ENCODE assay signal across 9 mouse cellular contexts in the genomic region with DNA sequence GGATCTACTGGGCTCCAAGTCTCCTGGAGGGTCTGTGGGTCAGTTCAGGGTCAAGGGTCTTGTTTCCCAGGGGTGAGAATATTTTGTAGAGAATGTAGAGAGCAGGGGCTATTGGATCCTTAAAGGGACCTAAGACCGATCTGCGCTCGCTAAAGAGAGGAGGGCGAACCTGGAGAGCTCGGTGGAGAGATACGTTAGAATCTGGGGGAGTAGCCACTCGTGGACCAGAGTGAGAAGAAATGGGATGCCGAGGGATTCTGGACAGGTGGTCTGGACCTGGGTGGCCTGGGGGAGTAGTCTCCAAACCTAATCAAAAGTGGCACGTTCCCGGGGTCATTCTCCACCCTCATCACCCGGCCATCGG. TPM values are rescaled to one million over a fixed set of nuclear protein-coding genes. Genes with fewer than 3 reads are reported as not detected.
DNase-seq lines count a peak whose midpoint lies in the region; ATAC-seq and TF ChIP-seq lines count a peak whose summit lies in the region.
"Had no signal": no experiment of that assay in that cellular context is flagged by ENCODE, and none has a peak within 500 bp of the region (broad histone marks: within the 10 kb centered on the region; RNA-seq: fewer than 3 reads in every experiment).

No protein-coding gene starts in this region.

- peaks cover 24% of the 10 kb centered on the region for H3K27me3 ChIP-seq in heart, embryonic 15.5 days
- peaks cover 13% of the 10 kb centered on the region for H3K27me3 ChIP-seq in hindbrain, embryonic 11.5 days (ENCODE audit: control insufficient read depth, insufficient read depth, low read length)
- peaks cover 39% of the 10 kb centered on the region for H3K27me3 ChIP-seq in midbrain, embryonic 12.5 days
- H3K27me3 ChIP-seq: Patski had no signal

- peaks cover 20% of the 10 kb centered on the region for H3K4me1 ChIP-seq in heart, embryonic 15.5 days (replicated peaks)
- peaks cover 14% of the 10 kb centered on the region for H3K4me1 ChIP-seq in bone marrow macrophage, adult 2 months (ENCODE audit: control insufficient read depth, insufficient read depth, low read length)
- peaks cover 2% of the 10 kb centered on the region; the same call in 1 of the 2 replicates for H3K4me1 ChIP-seq in hindbrain, embryonic 11.5 days (replicated peaks; ENCODE audit: control insufficient read depth, insufficient read depth, low read length)
- peaks cover 11% of the 10 kb centered on the region for H3K4me1 ChIP-seq in midbrain, embryonic 12.5 days

- H3K36me3 ChIP-seq in heart, embryonic 15.5 days = no peaks in the 10 kb centered on the region
- H3K36me3 ChIP-seq in hindbrain, embryonic 11.5 days (ENCODE audit: control insufficient read depth, insufficient read depth, low read length) = no peaks in the 10 kb centered on the region
- H3K36me3 ChIP-seq in midbrain, embryonic 12.5 days = no peaks in the 10 kb centered on the region

- no peak for TF ChIP-seq POLR2A in bone marrow macrophage, adult 2 months (IDR thresholded peaks at IDR 0.05; ENCODE audit: borderline replicate concordance, low read depth, low read length)

- H3K9ac ChIP-seq in heart, embryonic 15.5 days = peak overlapping the region; percentile 51
- peak overlapping the region; percentile 40; the same call in 1 of the 2 replicates for H3K9ac ChIP-seq in hindbrain, embryonic 11.5 days (ENCODE audit: low read depth, low read length)
- peak overlapping the region; percentile 4 for H3K9ac ChIP-seq in midbrain, embryonic 12.5 days (replicated peaks)

- no peak for ATAC-seq in heart, embryonic 15.5 days (replicated peaks; ENCODE audit: insufficient number of reproducible peaks, insufficient read depth, low FRiP score, low read depth)
- peak; percentile 22 for ATAC-seq in hindbrain, embryonic 11.5 days (ENCODE audit: low FRiP score)
- peak; percentile 24; the same call in 1 of the 2 replicates for ATAC-seq in midbrain, embryonic 12.5 days (ENCODE audit: low FRiP score, low read depth)

- peak overlapping the region; percentile 51 for H3K4me3 ChIP-seq in heart, embryonic 15.5 days
- peak overlapping the region; percentile 6; the same call in 1 of the 2 replicates for H3K4me3 ChIP-seq in bone marrow macrophage, adult 2 months (ENCODE audit: insufficient read depth, low read length)
- H3K4me3 ChIP-seq in hindbrain, embryonic 11.5 days (ENCODE audit: low read depth, low read length) = peak overlapping the region; percentile 39
- peak overlapping the region; percentile 40 for H3K4me3 ChIP-seq in midbrain, embryonic 12.5 days

- 4% methylated on average over 12 of the region's 12 CpGs for WGBS in heart, embryonic 15.5 days
- WGBS in hindbrain, embryonic 11.5 days = under 1% methylated on average over 12 of the region's 12 CpGs
- WGBS in midbrain, embryonic 12.5 days = 2% methylated on average over 12 of the region's 12 CpGs

- TF ChIP-seq CTCF in bone marrow macrophage, adult 2 months (IDR thresholded peaks at IDR 0.05; ENCODE audit: low read depth, low read length) = no peak

- no peak for DNase-seq in heart, adult 9 months (ENCODE audit: low spot score in 2 of 2)
- DNase-seq in hindbrain, embryonic 11.5 days (ENCODE audit: low spot score) = peak; percentile 46
- no peak for DNase-seq in layer of hippocampus, postnatal 25 days (ENCODE audit: extremely low spot score in 1 of 2, low spot score in 1 of 2)
- no peak for DNase-seq in frontal cortex, postnatal 10 days (ENCODE audit: low spot score in 2 of 2)
- no peak for DNase-seq in adrenal gland, adult (ENCODE audit: inconsistent age in 2 of 2, low spot score in 1 of 2)

- no peak overlapping the region for H3K27ac ChIP-seq in heart, embryonic 15.5 days
- H3K27ac ChIP-seq in bone marrow macrophage, adult 2 months (ENCODE audit: insufficient read depth, low read depth, low read length) = no peak overlapping the region
- H3K27ac ChIP-seq in hindbrain, embryonic 11.5 days (ENCODE audit: low read depth, low read length) = no peak overlapping the region
- H3K27ac ChIP-seq in midbrain, embryonic 12.5 days (replicated peaks) = no peak overlapping the region

- no peaks in the 10 kb centered on the region for H3K9me3 ChIP-seq in heart, embryonic 15.5 days (replicated peaks)
- no peaks in the 10 kb centered on the region for H3K9me3 ChIP-seq in hindbrain, embryonic 11.5 days (ENCODE audit: control insufficient read depth, low read length)
- 0 out of 2 replicates have a peak, but pooled peaks cover 2% of the 10 kb centered on the region for H3K9me3 ChIP-seq in midbrain, embryonic 12.5 days

- peak overlapping the region; percentile 88 for H3K4me2 ChIP-seq in heart, embryonic 15.5 days
- H3K4me2 ChIP-seq in hindbrain, embryonic 11.5 days (replicated peaks; ENCODE audit: low read depth, low read length) = peak overlapping the region; percentile 91
- peak overlapping the region; percentile 60 for H3K4me2 ChIP-seq in midbrain, embryonic 12.5 days (replicated peaks)

RNA-seq across cellular contexts. Expression of gene Tuba8, which starts 0.4 kb away (rescaled TPM):
- polyA plus RNA-seq in heart, embryonic 15.5 days (2015; fragmentation: Nextera tagmentation; extraction: Ambion mirVana) = 0.58 and 1.7 TPM in 2 replicates
- not detected in 2 replicates for polyA plus RNA-seq in bone marrow macrophage, adult 2 months (2012; ENCODE audit: insufficient read depth, insufficient read length, missing spikeins)
- polyA plus RNA-seq in hindbrain, embryonic 11.5 days (2014; fragmentation: Nextera tagmentation; extraction: Ambion mirVana) = 0.54 and 0.60 TPM in 2 replicates
- 0.22 TPM in 1 of 2 replicates, not detected in the other for polyA plus RNA-seq in midbrain, embryonic 12.5 days (2016; fragmentation: Nextera tagmentation; extraction: Ambion mirVana)
- 1 to 10 TPM; 4.3 to 5.3 TPM for total RNA-seq in layer of hippocampus, postnatal 25 days (2021)

RNA-seq across cellular contexts. Expression of gene Pex26, which starts 27.4 kb away (rescaled TPM):
- 5.6 and 7.2 TPM in 2 replicates for polyA plus RNA-seq in heart, embryonic 15.5 days (2015; fragmentation: Nextera tagmentation; extraction: Ambion mirVana)
- 4.9 and 5.2 TPM in 2 replicates for polyA plus RNA-seq in bone marrow macrophage, adult 2 months (2012; ENCODE audit: insufficient read depth, insufficient read length, missing spikeins)
- 5.7 and 6.4 TPM in 2 replicates for polyA plus RNA-seq in hindbrain, embryonic 11.5 days (2014; fragmentation: Nextera tagmentation; extraction: Ambion mirVana)
- 12.3 and 12.6 TPM in 2 replicates for polyA plus RNA-seq in midbrain, embryonic 12.5 days (2016; fragmentation: Nextera tagmentation; extraction: Ambion mirVana)
- 10 to 100 TPM; 11.0 to 11.9 TPM for total RNA-seq in layer of hippocampus, postnatal 25 days (2021)

RNA-seq across cellular contexts. Expression of gene Usp18, which starts 34.8 kb away (rescaled TPM):
- polyA plus RNA-seq in heart, embryonic 15.5 days (2015; fragmentation: Nextera tagmentation; extraction: Ambion mirVana) = 1.7 and 3.6 TPM in 2 replicates
- polyA plus RNA-seq in bone marrow macrophage, adult 2 months (2012; ENCODE audit: insufficient read depth, insufficient read length, missing spikeins) = 28.7 and 31.8 TPM in 2 replicates
- 1.2 and 1.3 TPM in 2 replicates for polyA plus RNA-seq in hindbrain, embryonic 11.5 days (2014; fragmentation: Nextera tagmentation; extraction: Ambion mirVana)
- polyA plus RNA-seq in midbrain, embryonic 12.5 days (2016; fragmentation: Nextera tagmentation; extraction: Ambion mirVana) = 1.9 TPM in 2 replicates
- total RNA-seq in layer of hippocampus, postnatal 25 days (2021) = under 1 TPM; 0.26 to 0.30 TPM
